Mouse (Mus musculus): Measurements from ENCODE around the gene Nipsnap1. TPM values are rescaled to one million over a fixed set of nuclear protein-coding genes. Genes with fewer than 3 reads are reported as not detected.

The Nipsnap1 gene
- polyA plus RNA-seq (2012; ENCODE audit: low replicate concordance) = 0.70 and 6.5 TPM in 2 replicates

DNA sequence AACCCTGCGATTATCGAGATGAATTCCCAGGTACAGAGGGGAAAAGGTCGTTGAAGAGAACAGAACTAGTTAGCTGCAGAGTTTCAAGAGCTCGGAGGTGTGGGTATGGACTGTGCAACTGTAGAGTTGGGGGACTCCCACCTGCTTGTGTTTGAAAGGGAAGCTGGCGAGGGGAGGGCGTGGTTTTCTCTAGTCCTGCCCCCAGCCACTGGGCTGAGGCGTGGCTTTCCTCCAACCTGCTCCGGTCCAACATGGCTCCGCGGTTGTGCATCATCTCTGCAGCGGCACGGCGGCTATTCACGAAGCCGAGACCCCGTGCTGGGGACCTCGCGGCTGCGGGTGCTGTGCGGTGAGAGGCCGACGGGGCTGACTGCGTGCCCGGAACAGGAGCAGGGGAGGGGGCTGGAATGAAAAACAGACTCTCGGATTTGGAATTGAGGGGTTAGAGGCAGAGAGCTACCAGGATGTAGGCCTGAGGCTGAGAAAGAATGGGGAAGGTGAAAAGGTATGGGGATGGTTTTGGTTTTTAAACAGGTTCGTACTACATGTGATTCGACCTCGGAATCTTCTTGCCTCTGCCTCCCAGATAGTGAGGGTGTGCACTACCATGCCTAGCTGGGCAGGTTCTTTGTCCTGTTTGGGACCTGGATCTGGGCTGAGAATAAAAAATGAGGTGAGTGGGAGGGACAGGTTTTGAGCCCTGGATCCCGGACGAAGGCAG lies at the start of gene Nipsnap1:
Nipsnap1 (plus strand) TSS at position 197 of the 721 bp plus-strand sequence.

DNA sequence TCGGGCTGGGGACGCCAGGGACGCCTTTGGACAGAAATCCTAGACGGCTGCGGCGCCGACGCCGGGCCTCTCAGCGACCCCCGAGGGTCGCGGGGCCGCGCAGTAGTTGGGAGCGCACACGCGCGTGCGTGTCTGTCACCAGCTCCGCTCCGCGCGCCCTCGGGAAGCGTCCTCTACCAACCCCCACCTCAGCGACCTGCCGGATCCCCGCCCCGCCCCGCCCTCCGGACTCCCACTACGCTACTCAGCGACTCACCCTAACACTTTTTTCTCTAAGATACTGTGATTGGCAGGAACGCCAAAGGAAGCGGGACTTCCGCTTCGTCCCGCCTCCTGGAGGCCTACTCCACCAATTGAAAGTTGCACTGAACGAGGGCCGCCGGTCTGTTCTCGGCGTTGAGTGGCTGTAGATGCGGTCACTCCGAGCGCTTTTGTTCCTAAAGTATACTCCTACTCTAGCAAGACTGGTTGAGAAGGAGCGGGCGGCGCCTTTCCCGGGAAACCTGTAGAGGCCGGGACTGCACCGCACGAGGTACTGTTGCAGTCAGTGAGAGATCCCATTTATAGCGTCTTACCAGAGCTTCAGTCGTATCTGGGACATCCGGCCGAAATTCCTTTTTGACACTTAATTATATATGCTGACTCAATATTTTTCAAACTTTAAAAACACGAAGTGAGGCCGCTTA lies 24.4 kb upstream of the Nipsnap1 start, which contains the start of gene Nf2:
Nf2 (minus strand) TSS at position 279 of the 686 bp plus-strand sequence.

DNA sequence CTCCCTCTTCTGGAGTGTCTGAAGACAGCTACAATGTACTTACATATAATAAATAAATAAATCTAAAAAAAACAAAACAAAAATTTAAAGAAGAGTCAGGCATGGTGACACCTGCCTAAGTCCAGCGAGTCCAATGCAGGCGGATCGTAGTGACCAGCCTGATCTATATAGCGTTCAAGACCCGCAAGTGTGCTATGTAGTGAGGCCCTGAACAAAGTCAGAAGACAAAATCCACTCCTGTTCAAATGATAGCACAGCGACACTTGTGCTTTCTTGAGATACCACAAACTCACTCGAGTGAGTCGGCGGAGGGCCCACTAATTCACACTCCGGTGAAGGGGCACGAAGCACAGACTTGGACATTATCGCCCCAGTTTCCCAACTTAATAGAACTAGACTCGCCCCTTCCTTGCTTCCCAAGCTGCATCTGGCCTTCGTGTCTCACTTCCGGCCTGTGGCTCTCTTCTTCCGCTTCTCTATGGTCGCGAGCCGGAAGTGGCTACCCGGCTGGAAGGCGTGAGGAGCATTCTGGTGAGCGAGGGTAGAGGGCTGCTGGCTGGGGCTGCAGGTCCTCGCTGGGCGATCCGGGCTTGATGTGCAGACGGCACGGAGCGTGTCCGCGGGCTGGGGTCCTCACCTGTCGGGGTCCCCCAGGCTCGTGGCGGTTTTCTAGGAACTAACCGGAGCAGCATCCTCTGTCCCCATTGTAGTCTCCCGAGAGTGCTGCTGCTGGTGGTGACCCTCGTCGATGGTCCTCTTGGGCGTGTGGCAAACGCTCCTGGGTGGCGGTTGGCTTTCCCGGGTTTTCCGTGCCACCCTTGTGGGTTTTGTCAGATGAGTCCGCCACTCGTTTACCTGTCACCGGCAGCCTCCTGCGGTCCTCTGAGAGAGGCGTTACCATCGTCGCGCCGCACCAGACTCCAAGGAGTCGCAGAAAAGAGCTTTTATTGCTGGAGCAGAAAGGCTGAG lies 21.4 kb downstream of the Nipsnap1 start, which contains the start of gene Thoc5:
Thoc5 (plus strand) TSS at position 473 of the 969 bp plus-strand sequence.

Other genes with a start within 250 kb of the Nipsnap1 start
- 22.6 and 25.8 TPM in 2 replicates for gene Ascc2, start 236.2 kb upstream of the Nipsnap1 start, polyA plus RNA-seq (2012; ENCODE audit: low replicate concordance)
- gene Uqcr10, start 169.6 kb upstream of the Nipsnap1 start, polyA plus RNA-seq (2012; ENCODE audit: low replicate concordance) = 66.5 and 95.5 TPM in 2 replicates
- gene Zmat5, start 169.3 kb upstream of the Nipsnap1 start, polyA plus RNA-seq (2012; ENCODE audit: low replicate concordance) = 52.4 and 98.8 TPM in 2 replicates
- 0.13 TPM in 1 of 2 replicates, not detected in the other for gene Cabp7, start 127.2 kb upstream of the Nipsnap1 start, polyA plus RNA-seq (2012; ENCODE audit: low replicate concordance)
- 94.4 and 149 TPM in 2 replicates for gene Nf2, start 24.4 kb upstream of the Nipsnap1 start, polyA plus RNA-seq (2012; ENCODE audit: low replicate concordance)
- 1.8 and 5.6 TPM in 2 replicates for gene Thoc5, start 21.4 kb downstream of the Nipsnap1 start, polyA plus RNA-seq (2012; ENCODE audit: low replicate concordance)
- 1.9 and 2.2 TPM in 2 replicates for gene Nefh, start 74.1 kb downstream of the Nipsnap1 start, polyA plus RNA-seq (2012; ENCODE audit: low replicate concordance)
- gene Ap1b1, start 112.9 kb downstream of the Nipsnap1 start, polyA plus RNA-seq (2012; ENCODE audit: low replicate concordance) = 31.9 and 88.7 TPM in 2 replicates
- 0.27 and 0.33 TPM in 2 replicates for gene Rasl10a, start 184.2 kb downstream of the Nipsnap1 start, polyA plus RNA-seq (2012; ENCODE audit: low replicate concordance)
- 86.0 and 97.3 TPM in 2 replicates for gene Gas2l1, start 191.4 kb downstream of the Nipsnap1 start, polyA plus RNA-seq (2012; ENCODE audit: low replicate concordance)
- 36.1 and 48.5 TPM in 2 replicates for gene Rhbdd3, start 225.0 kb downstream of the Nipsnap1 start, polyA plus RNA-seq (2012; ENCODE audit: low replicate concordance)
- gene Ewsr1, start 225.3 kb downstream of the Nipsnap1 start, polyA plus RNA-seq (2012; ENCODE audit: low replicate concordance) = 388 and 749 TPM in 2 replicates

Data from leukemia stem cell, adult 10-12 weeks (primary cell).